Mouse (Mus musculus) kidney, postnatal 10 days (tissue): ENCODE data around the gene Npb.
"Not testable (repeated sequence)": the region's sequence is repeated elsewhere in the genome, so short reads cannot be mapped to it uniquely, and the experiment has no call there.

Experiments
- DNase-seq: peaks from one replicate; pipeline ENCODE4 v3.0.0; 2021; ENCODE audit warnings: mixed read lengths

Gene Npb

DNA sequence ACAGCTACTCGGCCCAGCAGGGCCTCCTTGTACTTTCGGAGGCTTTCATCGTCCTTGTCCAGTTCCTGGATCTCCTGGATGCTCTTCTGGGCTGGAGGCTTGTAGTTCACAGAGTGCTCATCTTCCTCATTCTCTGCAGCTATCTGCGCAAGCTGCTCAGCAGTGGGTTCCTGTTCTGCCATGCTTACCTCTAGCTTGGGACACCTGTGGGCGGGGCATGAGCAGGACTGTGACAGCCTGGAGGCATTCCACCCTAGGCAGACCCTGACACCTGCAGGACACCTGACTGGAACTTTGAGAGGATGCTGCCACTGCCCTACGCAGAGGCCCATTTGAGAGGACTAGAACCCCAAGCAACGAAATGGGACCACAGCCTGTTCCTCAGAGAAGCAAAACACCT, 28.1 kb upstream of the Npb start:
- peak; percentile 53 for DNase-seq

DNA sequence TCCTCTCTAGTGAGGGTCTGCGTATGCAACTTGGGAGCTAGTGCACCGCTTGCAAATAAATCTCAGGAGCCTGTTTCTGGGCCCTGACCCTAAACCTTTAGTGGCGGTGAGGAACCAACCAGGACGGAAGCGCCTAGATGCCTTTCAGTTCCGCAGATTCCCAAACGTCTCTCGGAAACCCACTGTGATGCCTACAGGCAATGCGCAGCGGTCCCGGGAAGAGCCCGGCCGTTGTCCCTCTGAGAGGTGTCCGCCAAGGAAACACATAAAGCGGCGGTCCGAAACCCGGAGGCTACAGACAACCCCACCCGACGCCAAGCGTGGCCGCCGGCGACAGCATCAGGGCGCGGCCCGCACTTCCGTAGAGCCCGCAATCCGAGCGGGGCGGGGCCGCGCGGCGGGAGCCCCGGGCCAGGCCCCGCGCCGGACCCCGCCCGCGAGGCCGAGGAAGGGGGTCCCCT, 27.4 kb upstream of the Npb start:
- peak; percentile 72 for DNase-seq

DNA sequence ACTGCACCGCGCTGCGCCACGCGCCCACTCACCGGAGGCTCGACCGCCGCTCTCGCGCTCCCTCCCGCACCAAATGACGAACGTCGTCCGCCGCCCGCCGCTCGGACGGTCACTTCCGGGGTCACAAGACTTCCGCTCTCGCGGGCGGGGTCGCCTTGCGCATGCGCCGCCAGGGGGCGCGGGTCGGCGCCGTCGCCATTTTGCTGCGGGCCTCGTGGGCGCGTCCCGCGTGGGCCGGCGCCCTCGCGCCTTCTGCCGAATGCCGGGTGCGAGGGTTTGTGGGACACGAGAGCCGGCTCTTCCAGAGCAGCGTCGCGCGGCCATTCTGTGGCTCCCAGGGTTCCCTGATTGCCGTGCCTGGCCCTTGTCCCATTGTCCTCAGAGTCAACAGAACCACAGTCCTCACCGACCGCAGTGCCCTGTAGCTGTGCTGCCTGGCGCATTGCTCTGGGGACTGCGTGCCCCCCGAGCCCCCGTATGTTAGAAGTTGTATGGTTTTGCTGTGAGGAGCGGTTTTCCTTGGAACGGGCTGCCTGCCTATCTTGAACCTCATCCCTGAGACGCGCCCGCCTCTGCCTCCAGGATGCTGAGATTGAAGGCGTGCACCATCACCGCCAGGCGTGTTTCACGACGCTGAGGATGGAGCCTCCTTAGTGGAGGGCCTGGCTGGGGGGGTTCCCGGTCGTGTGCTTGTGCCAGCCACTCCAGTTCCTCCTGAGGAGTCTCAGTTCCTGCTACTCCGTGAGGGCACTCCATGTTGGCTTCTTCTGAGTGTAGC, 26.6 kb upstream of the Npb start, which contains the start of gene Arhgdia:
Arhgdia (minus strand) TSS at position 135 of the 778 bp plus-strand sequence.
- DNase-seq: peak; percentile 94

DNA sequence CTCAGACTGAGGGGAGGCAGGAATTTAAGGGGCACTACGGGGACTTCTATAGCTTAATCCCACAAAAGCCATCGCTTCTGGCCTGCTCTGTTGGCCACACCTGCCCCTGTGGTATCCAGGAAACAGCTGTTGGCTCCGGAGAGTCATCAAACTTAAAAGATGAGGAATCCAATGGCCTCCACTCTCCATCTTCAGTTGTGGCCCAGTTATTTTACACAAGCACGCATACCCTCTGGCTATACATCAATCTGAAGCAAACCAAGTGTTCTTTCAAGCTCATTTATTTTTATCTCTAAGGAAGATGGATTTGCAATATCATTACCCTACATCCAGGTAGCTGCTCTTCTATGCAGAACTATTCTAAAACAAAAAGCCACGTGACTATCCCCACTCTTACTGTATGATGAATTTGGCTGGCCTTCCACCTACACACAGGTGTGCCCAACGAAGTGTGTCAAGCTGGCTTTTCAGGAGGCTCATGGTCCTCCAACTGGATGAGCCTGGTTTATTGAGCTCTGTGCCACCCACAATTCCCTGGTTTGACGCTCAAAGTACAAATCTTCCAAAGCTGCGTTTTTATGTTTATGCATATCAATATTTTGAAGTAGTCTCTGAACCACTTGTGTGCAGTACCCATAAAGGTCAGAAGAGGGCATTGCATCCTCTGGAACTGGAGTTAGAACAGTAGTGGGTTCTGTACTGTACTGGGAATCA, 25.9 kb upstream of the Npb start:
- no peak for DNase-seq

DNA sequence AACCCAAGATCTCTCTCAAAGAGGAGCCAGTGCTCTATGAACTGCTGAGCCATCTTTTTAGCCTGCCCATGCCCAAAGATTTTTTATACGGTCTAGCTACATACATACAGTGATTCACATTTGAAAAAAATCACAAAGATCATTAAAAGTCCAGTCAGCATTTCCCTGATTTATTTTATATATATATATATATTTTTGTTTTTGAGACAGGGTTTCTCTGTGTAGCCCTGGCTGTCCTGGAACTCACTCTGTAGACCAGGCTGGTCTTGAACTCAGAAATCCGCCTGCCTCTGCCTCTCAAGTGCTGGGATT, 25.3 kb upstream of the Npb start:
- DNase-seq: not testable (repeated sequence)

DNA sequence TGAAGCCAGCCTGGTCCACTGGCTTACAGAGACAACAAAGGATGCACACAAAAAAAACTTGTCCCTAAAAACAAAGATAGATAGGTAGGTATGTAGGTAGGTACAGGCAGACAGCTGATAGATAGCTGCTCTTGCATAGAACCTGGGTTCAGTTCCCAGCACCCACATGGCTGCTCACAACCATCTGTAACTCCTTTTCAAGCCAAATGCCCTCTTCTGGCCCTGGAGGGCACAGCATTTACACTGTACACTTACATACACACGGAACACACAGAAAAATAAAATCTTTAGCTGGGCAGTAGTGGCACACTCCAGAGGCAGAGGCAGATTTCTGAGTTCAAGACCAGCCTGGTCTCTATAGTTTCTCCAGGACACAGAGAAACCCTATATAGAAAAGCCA, 24.3 kb upstream of the Npb start:
- DNase-seq: no peak

DNA sequence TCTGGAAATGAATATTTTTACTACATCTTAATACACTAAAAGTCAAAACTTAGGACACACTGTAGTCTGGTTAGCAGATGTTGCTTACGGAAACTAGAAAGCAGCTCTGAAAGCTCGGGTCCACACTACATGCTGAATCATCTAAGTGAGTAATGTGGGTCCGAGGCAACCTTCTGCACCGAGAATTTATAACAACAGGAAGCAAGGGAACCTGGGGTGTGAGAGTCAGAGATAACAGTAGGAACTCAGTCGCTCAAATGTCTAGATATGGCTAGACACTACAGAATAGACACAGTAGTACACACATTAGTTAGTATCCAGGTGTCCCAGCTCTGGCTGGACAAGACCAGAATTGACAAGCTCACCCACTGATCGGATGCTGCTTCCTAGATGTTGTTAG, 19.7 kb upstream of the Npb start:
- no peak for DNase-seq

DNA sequence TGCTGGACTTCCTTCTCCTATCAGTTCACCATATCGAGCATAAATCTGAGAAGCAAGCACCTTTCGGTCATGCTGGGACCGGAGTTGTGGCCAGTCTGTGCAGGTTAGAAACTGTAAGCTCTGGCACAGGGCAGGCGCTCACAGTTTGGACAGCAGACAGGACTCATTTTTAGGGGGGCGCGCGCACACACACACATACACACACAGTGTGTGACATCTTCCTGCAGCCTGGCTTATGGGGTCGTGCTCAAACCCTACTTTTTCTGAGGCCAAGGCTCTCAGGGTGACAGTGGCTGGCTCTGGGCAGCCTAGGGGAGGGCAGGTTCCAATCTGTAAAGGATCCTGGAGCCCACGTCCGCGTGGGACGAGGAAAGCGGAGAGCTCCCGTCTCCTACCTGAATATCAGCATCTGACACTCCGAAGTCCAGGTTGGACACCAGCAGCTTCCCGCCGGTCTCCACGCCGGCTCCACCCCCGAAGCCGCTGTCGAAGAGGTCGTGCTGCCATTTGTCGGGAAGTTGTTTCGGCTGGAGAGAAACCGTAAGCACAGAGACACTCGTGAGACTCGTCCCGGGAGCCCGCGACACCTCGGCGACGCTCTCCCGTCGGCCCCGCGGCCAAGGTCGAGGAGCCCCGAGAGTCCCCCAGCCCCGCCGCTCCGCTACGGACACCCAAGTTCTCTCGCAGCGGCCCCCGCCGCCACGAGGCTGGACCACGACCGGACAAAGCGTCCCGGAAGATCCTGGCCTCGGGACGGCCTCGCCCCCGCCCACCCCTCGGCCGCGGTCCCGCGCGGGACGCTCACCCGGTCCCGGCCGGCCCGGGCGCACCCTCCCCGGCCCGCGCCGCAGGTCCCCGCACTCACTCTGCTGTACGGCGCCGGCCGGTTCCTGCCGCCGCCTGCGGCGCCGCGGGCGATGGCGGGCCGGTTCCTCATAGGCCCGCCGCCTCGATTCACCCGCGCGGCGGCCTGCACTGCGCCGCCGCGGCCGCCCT, 10.7 kb upstream of the Npb start:
- DNase-seq: no peak

DNA sequence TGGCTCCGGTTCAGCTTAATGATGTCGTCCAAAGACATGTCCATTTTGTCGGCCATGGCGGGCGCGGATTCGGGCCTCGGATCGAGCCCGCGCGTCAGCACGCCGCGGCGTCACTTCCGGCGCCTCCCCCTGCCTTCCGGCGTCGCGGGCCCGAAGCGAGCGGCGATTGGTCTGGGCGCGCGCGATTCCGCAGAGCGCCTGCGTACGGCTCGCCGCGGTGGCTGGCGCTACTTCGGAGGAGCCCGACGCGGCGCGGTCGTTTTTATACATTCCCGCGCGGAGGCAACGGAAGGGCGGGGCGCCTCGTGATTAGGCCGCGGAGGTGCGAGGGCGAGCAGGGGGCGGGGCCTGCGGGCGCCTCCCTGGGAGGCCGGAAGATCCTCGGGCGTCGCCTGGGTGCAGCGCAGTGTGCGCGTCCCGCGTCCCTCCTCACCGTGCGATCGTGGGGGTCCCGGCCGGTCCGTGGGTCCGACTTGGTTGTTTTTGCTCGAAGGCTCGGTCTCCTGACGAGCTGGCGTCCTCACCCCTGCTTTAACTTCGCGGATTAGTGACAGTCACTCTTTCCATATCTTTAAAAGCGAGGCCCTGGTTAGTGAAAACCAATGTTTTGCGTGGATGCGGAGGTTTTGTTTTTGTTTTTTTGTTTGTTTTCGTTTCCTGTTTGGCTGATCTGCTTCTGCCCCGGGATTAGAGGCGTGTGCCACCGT, 9.8 kb upstream of the Npb start, which contains the start of the genes Alyref and Anapc11:
Alyref (minus strand) TSS at position 83 of the 707 bp plus-strand sequence.
Anapc11 (plus strand) TSS at position 139 of the 707 bp plus-strand sequence.
- peak; percentile 97 for DNase-seq

DNA sequence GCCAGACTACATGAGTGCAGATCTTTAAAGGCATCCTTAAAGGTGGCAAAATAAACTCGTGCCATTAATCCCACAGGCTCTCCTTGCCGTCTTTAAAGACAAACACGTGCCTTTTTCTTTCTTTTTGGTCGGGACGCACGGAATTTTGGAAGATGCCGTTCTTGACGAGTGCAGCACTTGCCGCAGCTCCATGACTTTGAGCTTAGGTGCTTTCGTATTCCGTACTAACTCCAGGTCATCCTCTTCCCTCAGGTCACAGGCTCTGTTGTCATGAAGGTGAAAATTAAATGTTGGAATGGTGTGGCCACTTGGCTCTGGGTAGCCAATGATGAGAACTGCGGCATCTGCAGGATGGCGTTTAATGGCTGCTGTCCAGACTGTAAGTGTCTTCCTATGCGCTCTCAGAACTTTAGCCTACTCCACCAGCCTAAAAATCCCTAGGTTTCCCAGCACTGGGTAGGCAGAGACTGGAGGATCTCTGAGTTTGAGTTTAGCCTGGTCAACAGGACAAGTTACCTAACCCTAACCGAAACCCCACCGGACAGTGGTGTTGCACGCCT, 9.2 kb upstream of the Npb start:
- DNase-seq: no peak

DNA sequence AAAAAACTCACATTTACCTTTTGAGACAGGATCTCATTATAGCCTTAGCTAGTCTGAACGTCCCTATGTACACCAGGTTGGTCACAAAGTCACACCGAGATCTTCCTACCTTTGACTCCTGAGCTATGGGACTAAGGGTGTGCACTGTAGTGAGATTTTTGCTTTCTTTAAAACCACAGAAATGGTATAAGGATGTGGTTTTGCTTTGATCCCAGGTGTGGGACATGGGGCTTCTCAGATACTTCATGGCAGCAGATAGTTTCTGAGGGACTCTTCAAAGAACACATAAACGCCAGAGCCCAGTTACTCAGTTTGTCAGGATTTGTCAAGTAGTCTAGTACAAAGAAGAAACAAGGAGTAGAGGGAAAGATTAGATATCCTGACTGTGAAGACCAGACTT, 7.6 kb upstream of the Npb start:
- no peak for DNase-seq

DNA sequence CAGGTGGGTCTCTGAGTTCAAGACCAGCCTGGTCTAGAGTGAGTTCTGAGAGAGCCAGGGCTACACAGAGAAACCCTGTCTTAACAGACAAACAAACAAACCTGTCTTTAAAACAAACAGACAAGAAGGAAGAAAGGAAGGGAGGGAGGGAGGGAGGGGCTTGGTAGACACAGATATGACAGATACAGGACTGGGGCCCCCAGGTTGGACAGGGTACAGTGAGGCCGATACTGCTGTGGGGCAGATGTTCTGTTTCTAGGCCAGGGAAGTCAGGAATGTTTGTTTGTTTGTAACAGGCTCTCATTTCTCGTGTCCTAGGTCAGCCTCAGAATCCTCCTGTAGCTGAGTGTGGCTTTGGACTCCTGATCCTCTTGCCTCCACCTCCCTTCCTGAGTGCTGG, 4.7 kb upstream of the Npb start:
- no peak for DNase-seq

DNA sequence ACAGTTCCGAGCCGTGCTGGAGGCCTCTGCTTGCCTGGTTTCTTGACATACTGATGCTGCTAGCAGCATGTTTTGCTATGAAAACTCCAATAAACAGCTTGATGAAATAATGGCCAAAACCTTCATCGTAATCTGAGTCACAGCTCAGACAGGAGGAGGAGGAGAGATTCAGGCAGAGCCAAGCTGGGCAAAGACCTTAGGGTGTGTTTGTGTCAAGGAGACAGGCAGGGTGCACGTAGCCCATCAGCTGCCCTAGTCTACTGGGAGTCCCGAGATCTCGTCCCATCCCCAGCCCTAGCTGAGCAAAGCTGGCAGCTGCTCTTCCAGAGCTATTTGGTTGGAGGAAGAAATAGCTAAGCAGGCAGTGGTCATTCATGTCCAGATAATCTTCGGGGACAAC, 2.6 kb upstream of the Npb start:
- no peak for DNase-seq

DNA sequence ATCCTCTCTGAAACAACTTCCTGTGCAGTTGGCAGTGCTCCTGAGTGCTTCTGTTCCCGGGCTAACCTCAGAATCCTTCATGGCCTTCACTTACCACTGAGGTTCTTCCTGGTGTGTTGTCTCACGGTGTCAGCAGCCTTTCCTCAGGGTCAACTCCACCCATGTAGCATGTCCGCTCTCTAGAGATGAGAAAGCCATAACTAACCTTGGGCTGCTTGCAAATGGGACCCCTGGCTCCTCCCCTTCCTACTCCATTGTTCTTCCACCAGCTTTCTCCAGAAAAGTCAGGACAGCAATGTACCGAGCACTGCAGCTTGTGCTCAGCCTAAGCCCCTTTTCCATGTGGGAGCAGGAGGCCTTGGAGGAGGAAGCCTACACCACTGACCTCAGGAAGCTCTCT, 1.5 kb upstream of the Npb start:
- no peak for DNase-seq

DNA sequence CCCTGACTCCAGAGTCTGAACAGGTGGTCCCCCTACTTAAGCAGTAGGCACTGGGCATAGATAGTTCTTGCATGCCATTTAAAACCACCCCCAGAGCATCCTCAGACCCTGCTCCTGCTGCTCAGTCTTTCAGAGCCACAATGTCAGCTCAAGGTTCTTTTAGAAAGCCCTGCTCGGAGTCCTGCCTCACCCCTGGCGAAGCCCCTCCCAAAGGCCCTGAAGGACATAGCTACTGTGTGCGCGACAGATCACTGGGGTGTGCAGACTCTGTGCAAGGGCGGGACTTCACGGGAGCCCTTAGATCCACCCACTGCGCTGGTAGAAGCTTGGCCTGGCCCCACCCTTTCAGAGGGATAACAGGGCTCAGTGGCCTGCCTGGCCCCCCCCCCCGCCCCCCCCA, 973 bp downstream of the Npb start:
- peak; percentile 61 for DNase-seq

DNA sequence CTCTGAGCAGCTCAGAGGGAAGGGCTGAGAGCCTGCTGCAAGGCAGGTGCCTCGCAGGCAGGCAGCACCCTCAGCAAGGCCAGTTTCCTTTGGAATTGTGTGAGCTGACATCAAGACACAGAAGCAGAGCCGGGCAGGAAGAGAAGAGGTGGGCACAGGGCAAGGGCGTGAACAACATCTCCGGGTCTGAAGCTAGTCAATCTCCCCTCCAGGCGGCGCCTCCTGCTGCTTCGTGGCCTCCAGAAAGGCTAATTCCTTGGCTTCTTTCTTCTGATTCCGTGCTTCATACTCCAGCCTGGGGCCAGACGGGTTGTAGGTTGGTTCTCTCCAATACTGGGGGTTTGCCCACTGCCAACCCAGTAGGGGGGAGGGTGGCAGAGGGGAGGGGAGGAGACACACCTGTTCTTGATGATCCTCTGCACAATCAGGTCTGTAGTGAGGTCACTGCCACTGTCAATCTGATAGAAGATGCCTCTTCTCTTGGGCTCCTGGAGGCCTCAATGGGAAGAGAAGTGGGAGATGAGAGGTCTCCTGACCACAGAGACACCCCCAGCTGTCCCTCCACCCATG, 2.3 kb downstream of the Npb start:
- DNase-seq: no peak

DNA sequence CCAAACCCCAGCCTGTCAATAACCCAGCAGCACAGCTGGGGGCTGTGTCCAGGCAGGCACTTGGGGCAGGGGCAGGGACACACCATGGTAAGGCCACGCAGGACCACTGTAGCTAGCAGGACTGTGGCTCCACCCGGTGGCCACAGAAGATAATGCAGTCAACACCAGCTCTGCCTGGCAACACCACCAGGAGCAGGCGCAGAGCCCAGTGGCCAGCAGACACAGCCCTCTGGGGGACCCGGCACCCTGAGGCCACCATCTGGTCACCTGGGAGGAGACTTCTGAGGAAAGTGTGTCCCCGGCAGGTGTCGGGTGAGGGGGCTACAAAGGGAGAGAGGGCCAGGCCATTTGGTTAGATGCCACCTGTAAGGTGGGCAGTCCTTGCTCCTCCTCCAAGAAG, 4.5 kb downstream of the Npb start:
- DNase-seq: peak; percentile 87

DNA sequence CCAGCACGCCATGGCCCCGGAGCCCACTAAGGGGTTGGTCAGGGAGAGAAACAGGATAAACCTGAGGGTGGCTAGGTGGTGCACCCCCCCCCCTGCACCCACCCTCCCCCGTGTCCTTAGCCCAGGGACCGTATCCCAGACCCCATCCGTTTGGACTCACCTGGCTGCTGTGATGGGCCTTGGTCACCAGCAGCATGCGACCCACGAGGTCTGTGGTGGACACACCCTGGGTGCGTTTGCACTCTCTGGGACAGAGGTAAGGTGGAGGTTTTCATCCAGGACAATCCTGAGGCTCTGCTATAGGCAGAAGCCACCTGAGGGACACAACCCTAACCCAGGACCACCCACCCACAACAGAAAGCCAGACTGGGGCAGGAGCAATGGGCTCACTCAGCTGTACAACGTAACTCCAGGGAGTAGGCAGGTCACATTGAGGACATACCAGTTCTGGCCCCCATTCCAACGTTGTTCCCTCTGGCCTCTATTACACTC, 5.2 kb downstream of the Npb start:
- no peak for DNase-seq

DNA sequence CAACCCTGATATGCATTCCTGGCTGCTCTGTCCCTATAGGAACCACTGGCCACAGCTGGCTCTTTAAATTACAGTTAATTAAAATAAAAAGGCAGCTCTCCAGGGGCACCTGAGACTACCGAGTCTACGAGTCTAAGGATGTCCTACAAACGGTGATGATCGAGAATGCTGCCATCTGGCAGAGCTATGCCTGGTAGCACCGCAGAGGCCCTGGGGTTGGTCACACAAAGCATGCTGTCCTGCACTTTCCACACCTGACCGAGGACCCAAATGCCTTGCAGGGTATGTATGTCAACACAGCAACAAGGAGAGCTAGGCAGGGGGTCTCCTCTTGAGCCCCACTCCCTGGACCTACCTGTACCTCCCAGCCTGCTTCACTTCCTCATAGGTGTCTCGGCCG, 5.7 kb downstream of the Npb start:
- DNase-seq: no peak

DNA sequence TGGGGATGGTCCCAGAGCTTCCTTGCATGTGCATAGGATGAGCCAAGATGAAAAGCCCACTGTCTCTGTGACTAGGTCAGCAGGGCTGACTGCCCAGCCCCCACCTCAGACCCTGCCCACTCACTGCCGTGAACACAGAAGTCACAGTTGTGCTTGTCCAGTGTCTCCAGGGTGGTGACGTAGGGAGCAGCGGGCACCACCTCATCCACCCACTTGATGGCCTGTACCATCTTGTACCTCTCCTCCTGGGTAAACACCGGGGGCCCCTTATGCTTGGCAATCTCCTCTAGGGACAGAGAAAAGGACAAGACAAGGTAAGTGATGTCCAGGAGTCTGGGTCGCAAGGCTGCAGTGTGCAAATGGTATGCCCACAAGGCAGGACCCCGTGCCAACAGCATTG, 6.9 kb downstream of the Npb start:
- no peak for DNase-seq

DNA sequence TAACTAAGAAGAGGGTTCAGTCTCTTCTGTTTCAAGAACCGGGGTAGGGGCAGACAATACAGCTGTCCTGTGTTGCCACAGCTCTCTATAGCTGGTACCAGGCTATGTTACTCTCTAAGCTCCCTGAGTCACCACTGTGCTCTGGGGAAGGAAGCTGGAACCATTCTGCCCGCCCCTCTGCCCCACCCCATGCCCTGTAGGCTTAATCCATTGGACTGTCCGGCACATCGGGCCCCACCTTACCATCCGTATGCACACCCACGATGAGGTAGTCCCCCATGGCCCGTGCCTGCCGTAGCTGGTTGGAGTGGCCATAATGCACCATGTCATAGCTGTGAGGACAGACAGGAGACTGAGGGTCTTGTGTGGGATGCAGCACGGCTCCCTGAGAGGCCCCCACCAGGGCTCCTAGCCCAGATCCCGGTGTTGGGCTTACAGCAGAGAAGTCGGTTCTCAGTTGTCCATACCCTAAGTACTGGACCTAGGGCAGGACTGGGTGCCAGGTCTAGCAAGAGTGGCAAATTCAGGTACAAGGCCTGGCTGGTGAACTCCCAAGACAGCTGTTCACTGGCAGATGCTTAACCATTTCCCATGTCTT, 7.4 kb downstream of the Npb start:
- DNase-seq: no peak
